Mouse (Mus musculus) right cerebral cortex, postnatal 10 days (tissue): ENCODE data around the gene Tob2.

Experiments used
- DNase-seq, 2 experiments: peaks; one replicate each; pipeline ENCODE4 v3.0.0; 2021; ENCODE audit warnings: low spot score in 2 of 2

The Tob2 gene

DNA sequence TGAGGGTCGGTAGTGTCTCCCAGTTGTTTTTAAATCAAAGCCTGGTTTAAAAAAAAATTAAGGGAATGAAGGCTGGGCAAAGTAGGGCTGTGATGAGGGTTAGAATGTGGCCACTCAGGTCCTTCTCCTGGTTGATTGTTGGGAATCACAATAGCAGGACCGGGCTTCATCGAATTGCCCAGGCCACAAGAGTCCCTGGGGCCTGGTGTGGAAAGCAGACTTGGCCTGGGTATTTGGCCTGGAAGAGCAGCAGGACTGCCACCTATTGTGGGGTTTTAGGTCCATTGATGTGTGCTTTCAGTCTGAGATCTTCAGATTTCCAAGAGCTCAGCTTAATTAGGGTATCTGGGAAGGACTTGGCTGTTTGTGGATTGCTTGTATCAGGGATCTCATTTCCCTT lies 46.3 kb downstream of the Tob2 start:
- DNase-seq = peak in 1 of 2 experiments; percentile 53

DNA sequence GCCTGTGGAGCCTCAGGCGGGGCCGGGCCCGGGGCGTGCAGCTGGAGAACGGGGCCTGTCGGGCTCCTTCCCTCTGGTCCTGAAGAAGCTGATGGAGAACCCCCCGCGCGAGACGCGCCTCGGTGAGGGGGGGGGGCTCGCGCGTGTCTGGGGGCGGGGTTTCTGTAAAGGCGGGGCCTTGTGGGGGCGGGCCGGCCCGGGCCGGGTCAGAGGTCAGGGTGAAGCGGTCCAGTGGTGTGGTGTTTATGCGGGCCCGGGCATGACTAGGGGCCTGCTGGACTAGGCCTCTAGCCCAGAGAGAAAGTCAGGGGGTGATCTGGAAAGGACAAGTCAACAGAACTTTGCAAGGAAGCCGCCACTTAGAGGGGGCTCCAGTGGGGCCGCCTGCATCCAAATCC lies 47.0 kb downstream of the Tob2 start:
- no peak for DNase-seq

DNA sequence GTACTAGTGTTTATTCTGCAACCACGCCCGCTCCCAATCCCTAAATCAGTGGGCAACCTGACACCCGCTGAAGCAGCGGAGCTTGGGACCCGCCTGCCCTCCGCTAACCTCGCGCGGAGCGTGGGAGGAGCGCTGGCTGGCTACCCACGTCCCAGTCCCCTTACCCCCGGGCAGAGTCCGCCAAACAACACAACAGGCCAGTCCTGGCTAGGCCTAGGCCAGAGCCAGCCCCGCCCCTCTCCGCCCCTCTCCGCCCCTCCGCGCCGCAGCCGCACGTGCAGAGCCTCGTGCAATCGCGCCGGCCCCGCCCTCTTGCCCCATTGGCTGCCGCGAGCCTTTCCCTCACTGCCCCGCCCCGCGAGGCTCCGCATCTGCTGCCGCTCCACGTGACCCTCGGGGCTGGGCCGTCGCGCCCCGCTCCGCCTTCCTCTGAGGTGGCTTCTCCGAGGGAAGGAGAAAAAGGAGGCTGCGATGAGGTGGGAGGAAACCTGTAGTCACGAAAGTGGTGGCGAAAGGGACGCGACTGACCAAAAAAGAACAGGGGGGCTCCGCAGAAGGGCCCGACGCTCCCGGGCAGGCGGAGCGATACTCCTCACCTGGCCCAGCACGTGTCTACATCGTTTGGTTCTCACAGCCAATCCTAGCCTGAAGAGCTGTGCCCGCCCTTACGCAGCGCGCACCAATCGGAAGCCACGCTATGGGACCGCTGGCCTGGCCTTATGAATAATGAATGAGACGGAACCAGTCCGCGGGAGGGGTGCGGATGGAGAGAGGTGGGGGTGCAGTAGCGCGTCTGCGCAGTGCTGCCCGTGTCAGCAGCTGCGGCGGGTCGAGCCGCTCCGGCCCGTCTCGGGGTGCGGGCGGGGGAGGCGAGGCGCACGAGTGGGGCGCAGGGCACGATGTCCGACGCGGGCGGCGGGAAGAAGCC lies 47.7 kb downstream of the Tob2 start:
- peak; percentile 99 to 100 for DNase-seq

DNA sequence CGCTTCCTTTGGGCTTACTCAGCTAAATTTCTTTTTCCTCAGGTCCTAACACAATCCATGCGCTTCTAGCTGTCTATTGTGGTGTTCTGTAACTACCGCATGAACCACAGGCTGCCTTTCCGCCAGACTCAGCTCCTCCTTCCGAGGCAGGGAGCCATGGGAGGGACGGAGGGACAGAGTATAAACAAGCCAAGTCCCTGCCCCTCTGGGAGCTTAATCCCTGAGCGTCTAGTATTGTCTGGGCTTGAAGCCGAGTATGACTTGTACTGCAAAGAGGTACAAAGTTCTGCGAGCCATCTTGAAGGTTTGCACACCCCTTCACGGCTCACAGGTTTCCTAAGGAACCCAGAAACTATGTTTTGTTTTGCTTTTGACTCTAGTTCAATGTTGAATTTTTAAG lies 48.4 kb downstream of the Tob2 start:
- DNase-seq = peak; percentile 90 to 91

DNA sequence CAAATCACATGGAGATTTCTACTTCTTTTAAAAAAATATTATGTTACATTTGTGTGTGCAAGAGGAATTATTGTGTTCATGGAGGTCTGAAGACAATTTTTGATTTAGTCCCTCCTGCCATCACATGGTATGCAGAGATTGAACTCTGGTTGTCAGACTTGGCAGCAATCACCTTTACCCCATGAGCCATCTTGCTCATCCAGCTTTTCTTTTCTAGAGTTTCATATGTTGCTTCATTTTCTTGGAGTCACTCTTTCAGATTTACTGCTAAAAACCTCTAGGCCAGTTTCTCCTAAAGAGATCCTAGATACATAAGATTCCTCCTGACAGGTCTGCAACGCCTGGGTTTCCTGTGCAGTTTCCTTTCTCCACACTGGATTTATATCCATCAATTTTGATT lies 49.0 kb downstream of the Tob2 start:
- DNase-seq = no peak

DNA sequence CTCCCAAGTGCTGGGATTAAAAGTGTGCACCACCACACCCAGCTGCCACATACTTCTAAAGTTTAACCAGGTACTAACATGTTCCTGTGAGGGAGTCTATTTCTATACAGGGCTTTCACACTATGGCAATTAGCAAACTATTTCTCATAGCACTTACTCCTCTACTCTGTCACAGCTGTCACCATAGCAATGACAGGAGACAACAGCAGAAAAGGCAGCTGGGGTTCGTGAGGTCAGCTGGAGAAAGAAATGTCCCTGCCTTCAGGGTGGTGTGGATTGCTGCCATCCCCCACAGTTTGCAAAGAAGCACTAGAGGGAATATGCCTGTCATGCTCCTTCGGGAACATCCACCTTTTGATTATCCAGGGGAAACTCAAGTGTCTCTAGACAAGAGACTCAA lies 49.8 kb downstream of the Tob2 start:
- DNase-seq = no peak

- no peak for DNase-seq
Measured at GRCm38 (mm10) chr15:81806621-81807404, 51.8 kb downstream of the Tob2 start.

GRCm38 (mm10) chr15:81805624-81806023 lies 53.0 kb downstream of the Tob2 start:
- no peak for DNase-seq

DNA sequence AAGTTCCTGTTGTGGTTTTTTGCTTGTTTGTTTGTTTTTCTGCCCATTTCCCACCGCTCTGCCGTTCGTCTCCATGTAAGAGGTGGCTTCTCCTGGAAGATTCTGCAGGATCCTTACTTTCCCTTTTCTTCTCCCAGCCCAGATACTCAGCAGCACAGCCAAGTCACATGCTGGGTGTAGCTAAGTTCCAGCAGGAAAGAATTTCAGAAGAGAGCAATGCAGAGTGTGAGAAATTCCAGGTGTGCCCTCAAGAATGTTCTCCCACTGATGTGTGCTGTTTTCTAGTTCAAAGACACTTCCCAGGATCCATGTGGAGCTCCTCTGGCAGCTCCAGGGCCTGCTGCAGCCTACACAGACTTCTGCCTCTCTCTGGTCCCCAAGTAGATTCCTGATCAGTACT lies 53.7 kb downstream of the Tob2 start:
- no peak for DNase-seq

DNA sequence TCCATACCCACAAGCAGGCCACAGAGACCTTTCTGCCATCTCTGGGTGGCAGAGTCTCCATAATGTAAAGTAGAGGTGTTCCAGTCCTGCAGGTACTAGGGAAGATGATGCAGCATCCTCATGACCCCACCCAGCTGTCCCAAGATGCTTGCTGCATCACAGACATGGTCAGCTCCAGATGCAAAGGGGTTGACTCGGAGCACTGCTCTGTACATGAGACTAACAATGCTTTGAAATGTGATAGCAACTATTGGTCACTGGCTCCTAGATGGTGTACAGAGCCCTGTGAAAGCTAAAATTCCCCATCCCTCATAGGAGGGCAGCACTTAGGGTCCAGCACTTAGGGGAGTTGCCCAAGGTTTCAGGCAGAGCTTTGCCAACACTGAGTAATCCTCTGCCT lies 54.4 kb downstream of the Tob2 start:
- DNase-seq = no peak

- no peak for DNase-seq
Measured at GRCm38 (mm10) chr15:81803425-81803951, 55.1 kb downstream of the Tob2 start.

- peak in 1 of 2 experiments; percentile 64 for DNase-seq
Measured at GRCm38 (mm10) chr15:81802941-81803351, 55.6 kb downstream of the Tob2 start.

GRCm38 (mm10) chr15:81802001-81802890 lies 56.4 kb downstream of the Tob2 start, which contains the start of gene Tef:
Gene Tef (plus strand): TSS chr15:81802421.
- peak; percentile 100 for DNase-seq

GRCm38 (mm10) chr15:81800391-81800790 lies 58.2 kb downstream of the Tob2 start:
- no peak for DNase-seq

DNA sequence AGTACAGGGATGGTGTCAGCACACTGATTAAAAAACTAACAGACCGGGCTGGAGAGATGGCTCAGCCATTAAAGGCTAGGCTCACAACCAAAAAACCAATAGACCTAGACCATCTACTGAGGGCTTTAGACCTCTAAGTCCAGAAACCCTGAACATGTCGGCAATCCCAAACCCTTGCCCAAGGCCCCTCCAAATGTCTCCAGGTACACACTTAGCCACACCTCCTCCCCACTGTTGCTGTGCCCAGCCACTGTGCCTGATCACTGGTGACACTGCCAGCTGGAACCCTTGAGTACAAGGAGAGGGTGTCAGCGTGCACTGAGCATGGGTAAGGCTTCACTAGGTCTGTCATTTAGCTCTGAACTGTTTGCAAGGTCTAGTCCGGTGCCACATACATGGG lies 60.2 kb downstream of the Tob2 start:
- DNase-seq = no peak
